Mouse (Mus musculus): ENCODE results near the gene Mmp19.

Mmp19 gene

GRCm38 (mm10) chr10:128850339-128850738, 59.6 kb downstream of the Mmp19 start:
- DNase-seq (ENCODE audit: low read depth, low spot score) = no peak
